Mouse (Mus musculus) midbrain, embryonic 11.5 days (tissue): ENCODE measurements around the gene Alg6. TPM values are rescaled to one million over a fixed set of nuclear protein-coding genes. Genes with fewer than 3 reads are reported as not detected.
A peak's percentile ranks its signal among the peaks of the same experiment; 100 is the strongest.

Experiments
- ATAC-seq: fragments of 200-750 bp; cut with Nextera tagmentation; 2 replicates; pipeline ENCODE4 v1.8.0; 2017; ENCODE audit warnings: moderate TSS enrichment, moderate library complexity; ENCODE audit not compliant: low FRiP score
- DNase-seq: peaks from one replicate; pipeline ENCODE4 v3.0.0; 2015; ENCODE audit warnings: low spot score; ENCODE audit errors: missing footprints
- H3K27ac ChIP-seq: fragments of 300-500 bp; sonication (generic); 2 replicates; pipeline ENCODE4 v1.5.1; 2014; ENCODE audit warnings: low read depth, low read length
- H3K27me3 ChIP-seq: fragments of 300-500 bp; sonication (generic); 2 replicates; pipeline ENCODE4 v1.6.1; 2014; ENCODE audit warnings: mild to moderate bottlenecking, low read length, moderate library complexity, mixed read lengths; ENCODE audit not compliant: control insufficient read depth, insufficient read depth
- H3K36me3 ChIP-seq: fragments of 300-500 bp; sonication (generic); 2 replicates; pipeline ENCODE4 v1.6.1; 2014; ENCODE audit warnings: mild to moderate bottlenecking, low read length, moderate library complexity, mixed read lengths; ENCODE audit not compliant: control insufficient read depth, insufficient read depth
- H3K4me1 ChIP-seq: fragments of 300-500 bp; sonication (generic); 2 replicates; pipeline ENCODE4 v1.6.1; 2014; ENCODE audit warnings: low read length; ENCODE audit not compliant: control insufficient read depth, insufficient read depth
- H3K4me2 ChIP-seq: fragments of 300-500 bp; sonication (generic); 2 replicates; pipeline ENCODE4 v1.6.1; 2014; ENCODE audit warnings: mild to moderate bottlenecking, moderate library complexity
- H3K4me3 ChIP-seq: fragments of 300-500 bp; sonication (generic); 2 replicates; pipeline ENCODE4 v1.5.1; 2014; ENCODE audit warnings: low read depth, low read length
- H3K9ac ChIP-seq: fragments of 300-500 bp; sonication (generic); 2 replicates; pipeline ENCODE4 v1.6.1; 2014; ENCODE audit warnings: low read length
- H3K9me3 ChIP-seq: fragments of 300-500 bp; sonication (generic); 2 replicates; pipeline ENCODE4 v1.6.1; 2016; ENCODE audit warnings: low read length; ENCODE audit not compliant: control insufficient read depth
- WGBS: fragments of 180-500 bp; shearing (Covaris S2); extraction: QIAGEN DNeasy Blood & Tissue Kit; methylation state at CpG from one replicate; pipeline ENCODE4 v1.1.7; 2014; 5-methylcytosine and 5-hydroxymethylcytosine counted together
- polyA plus RNA-seq: library from polyadenylated mRNA; unstranded; fragments of >200 nt; fragmentation: Nextera tagmentation; extraction: Ambion mirVana; gene quantifications from 2 replicates; pipeline ENCODE4 v1.2.1, GENCODE M21; 2014

Alg6 gene
- polyA plus RNA-seq, 1 experiment from 2014 or later: 16.6 TPM

- peak; percentile 84 for DNase-seq
- Histone ChIP-seq H3K9ac (no peak overlapping the region), H3K27ac (no peak overlapping the region), H3K9me3 (no peaks in the 10 kb centered on the region), H3K4me1 (no peaks in the 10 kb centered on the region), H3K36me3 (no peaks in the 10 kb centered on the region; the same call in 1 of the 2 replicates), H3K27me3 (no peaks in the 10 kb centered on the region), H3K4me2 (no peak overlapping the region), H3K4me3 (no peak overlapping the region)
- no peak for ATAC-seq
- 92% methylated on average over 6 of the region's 6 CpGs for WGBS
Observed at GRCm38 (mm10) chr4:99792365-99792764, 76.9 kb downstream of the Alg6 start.

Other genes with a start within 250 kb of the Alg6 start
- gene Foxd3, start 59.4 kb upstream of the Alg6 start, polyA plus RNA-seq: 0.05 and 0.11 TPM in 2 replicates
- gene Efcab7, start 113.5 kb downstream of the Alg6 start, polyA plus RNA-seq: 29.1 and 29.7 TPM in 2 replicates
- 46.6 and 46.7 TPM in 2 replicates for gene Pgm1, start 213.8 kb downstream of the Alg6 start, polyA plus RNA-seq
- 66.5 and 69.2 TPM in 2 replicates for gene Itgb3bp, start 214.1 kb downstream of the Alg6 start, polyA plus RNA-seq